Mouse (Mus musculus): ENCODE measurements around the gene Serpinb9. TPM values are rescaled to one million over a fixed set of nuclear protein-coding genes. Genes with fewer than 3 reads are reported as not detected.

The Serpinb9 gene
- polyA plus RNA-seq, 1 experiment from 2014 or later: 31.8 TPM

GRCm38 (mm10) chr13:32967233-32967632 is 35.8 kb upstream of the Serpinb9 start:
- DNase-seq (no peak), ATAC-seq (ENCODE audit: insufficient read depth) (no peak)
- no peak overlapping the region for H3K4me3 ChIP-seq (ENCODE audit: low read depth, low read length)
- H3K27me3 ChIP-seq (ENCODE audit: insufficient read depth, low read length): no peaks in the 10 kb centered on the region
- H3K4me2 ChIP-seq: peak overlapping the region; percentile 26; the same call in 1 of the 2 replicates
- no peaks in the 10 kb centered on the region for H3K9me3 ChIP-seq (ENCODE audit: low read depth, low read length)
- no peak overlapping the region for H3K9ac ChIP-seq
- no peak for TF ChIP-seq CTCF (IDR thresholded peaks at IDR 0.05; ENCODE audit: low read depth)
- no peaks in the 10 kb centered on the region for H3K36me3 ChIP-seq (ENCODE audit: insufficient read depth)
- no peaks in the 10 kb centered on the region for H3K4me1 ChIP-seq (ENCODE audit: insufficient read depth)
- H3K27ac ChIP-seq (ENCODE audit: low read depth): peak overlapping the region; percentile 32; the same call in 1 of the 2 replicates

GRCm38 (mm10) chr13:32968353-32968984 is 34.6 kb upstream of the Serpinb9 start:
- Histone ChIP-seq H3K27ac (ENCODE audit: low read depth) (no peak overlapping the region; the same call in 1 of the 2 replicates), H3K4me2 (no peak overlapping the region; the same call in 1 of the 2 replicates), H3K9ac (no peak overlapping the region; the same call in 1 of the 2 replicates), H3K9me3 (ENCODE audit: low read depth, low read length) (no peaks in the 10 kb centered on the region), H3K4me1 (ENCODE audit: insufficient read depth) (no peaks in the 10 kb centered on the region), H3K27me3 (ENCODE audit: insufficient read depth, low read length) (no peaks in the 10 kb centered on the region), H3K4me3 (ENCODE audit: low read depth, low read length) (no peak overlapping the region), H3K36me3 (ENCODE audit: insufficient read depth) (no peaks in the 10 kb centered on the region)
- DNase-seq (no peak), ATAC-seq (ENCODE audit: insufficient read depth) (no peak; the same call in 1 of the 2 replicates)
- TF ChIP-seq CTCF (IDR thresholded peaks at IDR 0.05; ENCODE audit: low read depth): no peak
- 72% methylated on average over 5 of the region's 5 CpGs for WGBS

- Histone ChIP-seq H3K9ac (no peak overlapping the region; the same call in 1 of the 2 replicates), H3K27ac (ENCODE audit: low read depth) (no peak overlapping the region; the same call in 1 of the 2 replicates), H3K4me1 (ENCODE audit: insufficient read depth) (no peaks in the 10 kb centered on the region), H3K4me2 (no peak overlapping the region; the same call in 1 of the 2 replicates), H3K4me3 (ENCODE audit: low read depth, low read length) (no peak overlapping the region), H3K9me3 (ENCODE audit: low read depth, low read length) (no peaks in the 10 kb centered on the region), H3K36me3 (ENCODE audit: insufficient read depth) (no peaks in the 10 kb centered on the region), H3K27me3 (ENCODE audit: insufficient read depth, low read length) (no peaks in the 10 kb centered on the region)
- DNase-seq (no peak), ATAC-seq (ENCODE audit: insufficient read depth) (no peak)
- no peak for TF ChIP-seq CTCF (IDR thresholded peaks at IDR 0.05; ENCODE audit: low read depth)
- 51% methylated on average over 4 of the region's 4 CpGs for WGBS
These were observed 33.9 kb upstream of the Serpinb9 start for GRCm38 (mm10) chr13:32968996-32969640.

- WGBS: 79% methylated on average over 1 of the region's 1 CpGs
- Histone ChIP-seq H3K9me3 (ENCODE audit: low read depth, low read length) (no peaks in the 10 kb centered on the region), H3K4me1 (ENCODE audit: insufficient read depth) (no peaks in the 10 kb centered on the region), H3K27me3 (ENCODE audit: insufficient read depth, low read length) (no peaks in the 10 kb centered on the region), H3K9ac (no peak overlapping the region), H3K4me3 (ENCODE audit: low read depth, low read length) (no peak overlapping the region), H3K36me3 (ENCODE audit: insufficient read depth) (no peaks in the 10 kb centered on the region), H3K4me2 (no peak overlapping the region), H3K27ac (ENCODE audit: low read depth) (no peak overlapping the region)
- no peak for DNase-seq
- no peak for ATAC-seq (ENCODE audit: insufficient read depth)
- TF ChIP-seq CTCF (IDR thresholded peaks at IDR 0.05; ENCODE audit: low read depth): no peak
These were observed 33.4 kb upstream of the Serpinb9 start for GRCm38 (mm10) chr13:32969641-32970040.

- no peak overlapping the region for H3K4me2 ChIP-seq
- H3K36me3 ChIP-seq (ENCODE audit: insufficient read depth): no peaks in the 10 kb centered on the region
- 93% methylated on average over 3 of the region's 3 CpGs for WGBS
- no peaks in the 10 kb centered on the region for H3K4me1 ChIP-seq (ENCODE audit: insufficient read depth)
- DNase-seq (no peak), ATAC-seq (ENCODE audit: insufficient read depth) (no peak)
- H3K27me3 ChIP-seq (ENCODE audit: insufficient read depth, low read length): no peaks in the 10 kb centered on the region
- H3K27ac ChIP-seq (ENCODE audit: low read depth): no peak overlapping the region
- no peak overlapping the region for H3K9ac ChIP-seq
- no peaks in the 10 kb centered on the region for H3K9me3 ChIP-seq (ENCODE audit: low read depth, low read length)
- no peak overlapping the region for H3K4me3 ChIP-seq (ENCODE audit: low read depth, low read length)
- TF ChIP-seq CTCF (IDR thresholded peaks at IDR 0.05; ENCODE audit: low read depth): no peak
These were observed 32.3 kb upstream of the Serpinb9 start for GRCm38 (mm10) chr13:32970776-32971175.

GRCm38 (mm10) chr13:32974268-32974667 is 28.8 kb upstream of the Serpinb9 start:
- H3K4me1 ChIP-seq (ENCODE audit: insufficient read depth): no peaks in the 10 kb centered on the region
- no peak for DNase-seq
- peak; percentile 39; the same call in 1 of the 2 replicates for ATAC-seq (ENCODE audit: insufficient read depth)
- H3K4me3 ChIP-seq (ENCODE audit: low read depth, low read length): no peak overlapping the region
- peak overlapping the region; percentile 72; the same call in 1 of the 2 replicates for H3K27ac ChIP-seq (ENCODE audit: low read depth)
- no peak overlapping the region for H3K4me2 ChIP-seq
- whole genome bisulfite sequencing: 66% methylated on average over 2 of the region's 2 CpGs
- H3K9me3 ChIP-seq (ENCODE audit: low read depth, low read length): no peaks in the 10 kb centered on the region
- H3K9ac ChIP-seq: no peak overlapping the region
- H3K27me3 ChIP-seq (ENCODE audit: insufficient read depth, low read length): no peaks in the 10 kb centered on the region
- no peak for TF ChIP-seq CTCF (IDR thresholded peaks at IDR 0.05; ENCODE audit: low read depth)
- no peaks in the 10 kb centered on the region for H3K36me3 ChIP-seq (ENCODE audit: insufficient read depth)

- ATAC-seq (ENCODE audit: insufficient read depth) (peak; percentile 80), DNase-seq (peak; percentile 46)
- Histone ChIP-seq H3K36me3 (ENCODE audit: insufficient read depth) (no peaks in the 10 kb centered on the region), H3K4me2 (no peak overlapping the region), H3K4me1 (ENCODE audit: insufficient read depth) (no peaks in the 10 kb centered on the region), H3K27ac (ENCODE audit: low read depth) (no peak overlapping the region), H3K27me3 (ENCODE audit: insufficient read depth, low read length) (no peaks in the 10 kb centered on the region), H3K9me3 (ENCODE audit: low read depth, low read length) (no peaks in the 10 kb centered on the region), H3K9ac (no peak overlapping the region), H3K4me3 (ENCODE audit: low read depth, low read length) (no peak overlapping the region)
- WGBS: 19% methylated on average over 3 of the region's 3 CpGs
- no peak for TF ChIP-seq CTCF (IDR thresholded peaks at IDR 0.05; ENCODE audit: low read depth)
These were observed 28.1 kb upstream of the Serpinb9 start for GRCm38 (mm10) chr13:32974889-32975460.

All from lung, embryonic 14.5 days (tissue).